Mouse (Mus musculus) heart, postnatal 0 days (tissue): ENCODE measurements around the gene Vtn. TPM values are rescaled to one million over a fixed set of nuclear protein-coding genes. Genes with fewer than 3 reads are reported as not detected.

Experiments
- ATAC-seq: fragments of 200-750 bp; cut with Nextera tagmentation; 2 replicates; pipeline ENCODE4 v1.8.0; 2017; ENCODE audit warnings: low read depth, moderate number of reproducible peaks, moderate library complexity; ENCODE audit not compliant: insufficient read depth
- DNase-seq: peaks from one replicate; pipeline ENCODE4 v3.0.0-alpha.2; 2016; ENCODE audit warnings: low spot score
- H3K27ac ChIP-seq: fragments of 300-500 bp; sonication (generic); 2 replicates; pipeline ENCODE4 v1.5.1; 2014; ENCODE audit warnings: low read depth, mild to moderate bottlenecking
- H3K27me3 ChIP-seq: fragments of 300-500 bp; sonication (generic); 2 replicates; pipeline ENCODE4 v1.6.1; 2014; ENCODE audit warnings: low read length, mixed read lengths; ENCODE audit not compliant: control insufficient read depth, insufficient read depth
- H3K36me3 ChIP-seq: fragments of 300-500 bp; sonication (generic); replicated peaks from 2 replicates; pipeline ENCODE4 v1.6.1; 2014; ENCODE audit warnings: low read length, mixed read lengths; ENCODE audit not compliant: control insufficient read depth, insufficient read depth
- H3K4me1 ChIP-seq: fragments of 300-500 bp; sonication (generic); 2 replicates; pipeline ENCODE4 v1.6.1; 2014; ENCODE audit warnings: antibody characterized with exemption; ENCODE audit not compliant: control insufficient read depth, insufficient read depth
- H3K4me2 ChIP-seq: fragments of 300-500 bp; sonication (generic); 2 replicates; pipeline ENCODE4 v1.6.1; 2014; ENCODE audit warnings: low read depth, mild to moderate bottlenecking, low read length, moderate library complexity
- H3K4me3 ChIP-seq: fragments of 300-500 bp; sonication (generic); 2 replicates; pipeline ENCODE4 v1.5.1; 2014; ENCODE audit warnings: low read depth, low read length
- H3K9ac ChIP-seq: fragments of 300-500 bp; sonication (generic); replicated peaks from 2 replicates; pipeline ENCODE4 v1.6.1; 2014; ENCODE audit warnings: low read depth, low read length, mixed read lengths
- H3K9me3 ChIP-seq: fragments of 300-500 bp; sonication (generic); replicated peaks from 2 replicates; pipeline ENCODE4 v1.6.1; 2016; ENCODE audit warnings: low read length; ENCODE audit not compliant: control insufficient read depth
- CTCF ChIP-seq: IDR thresholded peaks from 2 replicates; pipeline ENCODE4 v1.5.1; 2016; ENCODE audit warnings: antibody characterized with exemption, control low read depth, low read depth
- EP300 ChIP-seq: IDR thresholded peaks from 2 replicates; pipeline ENCODE4 v1.6.1; 2016; ENCODE audit warnings: antibody characterized with exemption, low read depth
- WGBS: fragments of 180-500 bp; shearing (Covaris S2); extraction: QIAGEN DNeasy Blood & Tissue Kit; methylation state at CpG from one replicate; pipeline ENCODE4 v1.1.7; 2014; 5-methylcytosine and 5-hydroxymethylcytosine counted together
- polyA plus RNA-seq: library from polyadenylated mRNA; unstranded; fragments of >200 nt; fragmentation: Nextera tagmentation; extraction: Ambion mirVana; gene quantifications from 2 replicates; pipeline ENCODE4 v1.2.1, GENCODE M21; 2015
- total RNA-seq: library from RNA; depleted of rRNA; stranded (reverse); fragments of >200 nt; gene quantifications from 2 replicates; pipeline ENCODE4 v1.2.3, GENCODE M21; 2014; ENCODE audit warnings: low replicate concordance; rRNA removed

The Vtn gene
- total and polyA plus RNA-seq, 2 experiments from 2014 or later: 0.73 to 2.7 TPM

DNA sequence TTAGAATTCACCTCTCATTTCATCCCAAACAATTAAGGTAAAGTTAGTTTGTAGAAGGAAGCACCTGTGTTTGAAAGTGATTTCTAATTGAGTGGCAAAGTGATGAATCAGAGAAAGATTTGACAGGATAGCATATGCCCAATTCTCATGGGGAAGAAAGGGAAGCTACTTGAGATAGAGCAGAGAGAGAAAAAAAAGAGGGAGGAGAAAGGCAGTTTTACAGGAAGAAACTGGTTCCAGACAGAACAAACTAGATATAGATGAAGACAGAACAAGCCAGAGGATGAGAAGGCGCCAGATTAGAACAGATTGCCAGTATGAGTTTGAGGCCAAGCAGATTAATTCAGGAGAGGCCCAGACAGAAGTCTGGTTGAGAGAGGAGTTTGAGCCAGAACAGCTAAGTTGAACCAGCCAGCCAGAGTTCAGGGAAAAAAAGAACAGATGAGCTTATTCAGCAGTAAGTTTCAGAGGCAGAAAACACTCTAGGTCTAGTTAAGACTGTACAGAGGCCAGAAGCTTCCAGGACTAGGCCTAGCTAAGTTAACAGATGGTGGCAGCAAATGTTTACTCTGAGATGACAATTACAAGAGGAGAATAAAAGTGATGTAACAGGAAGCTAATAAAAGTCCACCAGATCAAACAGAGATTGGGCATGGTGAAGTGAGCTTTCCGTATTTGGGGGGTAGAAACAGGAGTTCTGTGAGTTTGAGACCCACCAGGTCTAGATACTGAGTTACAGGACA is 49.0 kb downstream of the Vtn start:
- no peak overlapping the region for H3K9ac ChIP-seq
- no peak overlapping the region for H3K4me2 ChIP-seq
- H3K27me3 ChIP-seq: no peaks in the 10 kb centered on the region
- no peak for ATAC-seq
- H3K4me1 ChIP-seq: peaks cover 8% of the 10 kb centered on the region
- H3K27ac ChIP-seq: no peak overlapping the region
- H3K9me3 ChIP-seq: no peaks in the 10 kb centered on the region
- TF ChIP-seq CTCF: no peak
- TF ChIP-seq EP300: no peak
- no peak for DNase-seq
- 75% methylated on average over 2 of the region's 2 CpGs for WGBS
- peaks cover 13% of the 10 kb centered on the region for H3K36me3 ChIP-seq
- H3K4me3 ChIP-seq: no peak overlapping the region

- Histone ChIP-seq H3K4me3 (peak overlapping the region; percentile 87), H3K9ac (peak overlapping the region; percentile 68), H3K27me3 (no peaks in the 10 kb centered on the region), H3K27ac (0 out of 2 replicates have a peak overlapping the region, but pooled peaks have one; percentile 61), H3K4me1 (peaks cover 8% of the 10 kb centered on the region), H3K4me2 (peak overlapping the region; percentile 98), H3K9me3 (peaks cover 5% of the 10 kb centered on the region; the same call in 1 of the 2 replicates), H3K36me3 (peaks cover 8% of the 10 kb centered on the region; the same call in 1 of the 2 replicates)
- ATAC-seq: no peak
- no peak for TF ChIP-seq CTCF
- no peak for TF ChIP-seq EP300
- no peak for DNase-seq
- 11% methylated on average over 5 of the region's 5 CpGs for WGBS
Measured at GRCm38 (mm10) chr11:78549491-78549987, 50.6 kb downstream of the Vtn start.

- H3K27ac ChIP-seq: peak within 1 kb of the TSS; percentile 61
- H3K4me2 ChIP-seq: peak within 1 kb of the TSS; percentile 98
- H3K36me3 ChIP-seq: no peaks in the 10 kb centered on the region
- DNase-seq (peak; percentile 99), ATAC-seq (peak; percentile 99)
- H3K4me3 ChIP-seq: peak within 1 kb of the TSS; percentile 87
- no peaks in the 10 kb centered on the region for H3K27me3 ChIP-seq
- TF ChIP-seq CTCF (no peak), EP300 (no peak)
- H3K9me3 ChIP-seq: peaks cover 5% of the 10 kb centered on the region; the same call in 1 of the 2 replicates
- WGBS: under 1% methylated on average over 60 of the region's 60 CpGs
- peaks cover 13% of the 10 kb centered on the region for H3K4me1 ChIP-seq
- peak within 1 kb of the TSS; percentile 68 for H3K9ac ChIP-seq
Measured at GRCm38 (mm10) chr11:78550168-78551058, 51.5 kb downstream of the Vtn start, which contains the start of gene Tmem97. Tmem97 (minus strand) TSS chr11:78550777.

GRCm38 (mm10) chr11:78551059-78551398 is 52.1 kb downstream of the Vtn start:
- no peak for TF ChIP-seq EP300
- no peak for TF ChIP-seq CTCF
- peak overlapping the region; percentile 68; the same call in 1 of the 2 replicates for H3K9ac ChIP-seq
- H3K4me2 ChIP-seq: peak overlapping the region; percentile 98
- no peak for ATAC-seq
- peak overlapping the region; percentile 56; the same call in 1 of the 2 replicates for H3K27ac ChIP-seq
- WGBS: 31% methylated on average over 6 of the region's 6 CpGs
- H3K4me3 ChIP-seq: peak overlapping the region; percentile 87
- no peaks in the 10 kb centered on the region for H3K36me3 ChIP-seq
- no peak for DNase-seq
- no peaks in the 10 kb centered on the region for H3K27me3 ChIP-seq
- peaks cover 5% of the 10 kb centered on the region; the same call in 1 of the 2 replicates for H3K9me3 ChIP-seq
- H3K4me1 ChIP-seq: peaks cover 15% of the 10 kb centered on the region

Other genes with a start within 250 kb of the Vtn start
- 105 and 108 TPM in 2 replicates for gene 2610507B11Rik, start 237.3 kb upstream of the Vtn start, total RNA-seq
- 86.4 and 91.2 TPM in 2 replicates for gene 2610507B11Rik, start 237.3 kb upstream of the Vtn start, polyA plus RNA-seq
- gene BC030499, start 208.2 kb upstream of the Vtn start, total RNA-seq: 0.19 TPM in 1 of 2 replicates, not detected in the other
- 0.18 and 0.22 TPM in 2 replicates for gene BC030499, start 208.2 kb upstream of the Vtn start, polyA plus RNA-seq
- 16.8 and 23.4 TPM in 2 replicates for gene Spag5, start 197.6 kb upstream of the Vtn start, total RNA-seq
- gene Spag5, start 197.6 kb upstream of the Vtn start, polyA plus RNA-seq: 5.5 and 6.8 TPM in 2 replicates
- 32.5 and 50.7 TPM in 2 replicates for gene Aldoc, start 176.1 kb upstream of the Vtn start, total RNA-seq
- gene Aldoc, start 176.1 kb upstream of the Vtn start, polyA plus RNA-seq: 15.1 and 15.2 TPM in 2 replicates
- 36.0 and 39.7 TPM in 2 replicates for gene Pigs, start 170.7 kb upstream of the Vtn start, total RNA-seq
- gene Pigs, start 170.7 kb upstream of the Vtn start, polyA plus RNA-seq: 31.2 and 32.3 TPM in 2 replicates
- gene Unc119, start 155.6 kb upstream of the Vtn start, total RNA-seq: 52.9 and 57.3 TPM in 2 replicates
- gene Unc119, start 155.6 kb upstream of the Vtn start, polyA plus RNA-seq: 20.9 and 24.8 TPM in 2 replicates
- not detected in 2 replicates for gene Foxn1, start 112.5 kb upstream of the Vtn start, total RNA-seq
- gene Foxn1, start 112.5 kb upstream of the Vtn start, polyA plus RNA-seq: not detected in 2 replicates
- 0.54 TPM in 1 of 2 replicates, not detected in the other for gene Slc13a2, start 76.9 kb upstream of the Vtn start, total RNA-seq
- 0.10 TPM in 1 of 2 replicates, not detected in the other for gene Slc13a2, start 76.9 kb upstream of the Vtn start, polyA plus RNA-seq
- 3.7 and 8.4 TPM in 2 replicates for gene Slc46a1, start 33.4 kb upstream of the Vtn start, total RNA-seq
- 4.5 TPM in 2 replicates for gene Slc46a1, start 33.4 kb upstream of the Vtn start, polyA plus RNA-seq
- not detected in 2 replicates for gene Sarm1, start 1.3 kb upstream of the Vtn start, total RNA-seq
- not detected in 2 replicates for gene Sarm1, start 1.3 kb upstream of the Vtn start, polyA plus RNA-seq
- not detected in 2 replicates for gene Sebox, start 4.4 kb downstream of the Vtn start, total RNA-seq
- not detected in 2 replicates for gene Sebox, start 4.4 kb downstream of the Vtn start, polyA plus RNA-seq
- gene Tmem199, start 13.1 kb downstream of the Vtn start, total RNA-seq: 13.1 and 29.9 TPM in 2 replicates
- 35.0 and 36.4 TPM in 2 replicates for gene Tmem199, start 13.1 kb downstream of the Vtn start, polyA plus RNA-seq
- 225 and 247 TPM in 2 replicates for gene Poldip2, start 13.1 kb downstream of the Vtn start, total RNA-seq
- 209 and 214 TPM in 2 replicates for gene Poldip2, start 13.1 kb downstream of the Vtn start, polyA plus RNA-seq
- gene Tnfaip1, start 37.2 kb downstream of the Vtn start, total RNA-seq: 49.7 and 52.1 TPM in 2 replicates
- 48.7 and 50.0 TPM in 2 replicates for gene Tnfaip1, start 37.2 kb downstream of the Vtn start, polyA plus RNA-seq
- 90.8 and 148 TPM in 2 replicates for gene Ift20, start 37.3 kb downstream of the Vtn start, total RNA-seq
- gene Ift20, start 37.3 kb downstream of the Vtn start, polyA plus RNA-seq: 111 and 114 TPM in 2 replicates
- gene Tmem97, start 51.7 kb downstream of the Vtn start, total RNA-seq: 41.5 and 57.2 TPM in 2 replicates
- gene Tmem97, start 51.7 kb downstream of the Vtn start, polyA plus RNA-seq: 37.5 and 39.4 TPM in 2 replicates
- gene Nlk, start 198.3 kb downstream of the Vtn start, total RNA-seq: 15.0 and 19.3 TPM in 2 replicates
- gene Nlk, start 198.3 kb downstream of the Vtn start, polyA plus RNA-seq: 11.6 and 13.0 TPM in 2 replicates